In genomic region chr8:121358609-121359008, GRCm38 (mm10) we compare ENCODE assay signal across 13 mouse cellular contexts.
DNase-seq lines count a peak whose midpoint lies in the region; ATAC-seq and TF ChIP-seq lines count a peak whose summit lies in the region.
"Had no signal": no experiment of that assay in that cellular context is flagged by ENCODE, and none has a peak within 500 bp of the region (broad histone marks: within the 10 kb centered on the region; RNA-seq: fewer than 3 reads in every experiment).

No protein-coding gene starts in this region.

- TF ChIP-seq EP300 in heart, adult 2 months (IDR thresholded peaks at IDR 0.05; ENCODE audit: insufficient read depth, low read depth, low read length): 0 out of 2 replicates have a peak, but pooled peaks have one; percentile 30

- intact Hi-C loops in heart, adult 2 months (cut with DNase I): no loop called here
- intact Hi-C loops in heart, postnatal 10 days (cut with DNase I): no loop called here

- no peak overlapping the region for H3K4me2 ChIP-seq in kidney, embryonic 14.5 days (replicated peaks; ENCODE audit: low read depth, low read length)
- no peak overlapping the region for H3K4me2 ChIP-seq in liver, embryonic 16.5 days (ENCODE audit: low read depth, low read length)

- no peak overlapping the region for H3K9ac ChIP-seq in kidney, embryonic 14.5 days (ENCODE audit: low read depth, low read length)
- H3K9ac ChIP-seq in heart, adult 2 months (ENCODE audit: low read depth, low read length): no peak overlapping the region
- no peak overlapping the region for H3K9ac ChIP-seq in liver, embryonic 16.5 days (ENCODE audit: low read depth, low read length)

- H3K27me3 ChIP-seq in kidney, embryonic 14.5 days (ENCODE audit: control insufficient read depth, insufficient read depth, low read length): no peaks in the 10 kb centered on the region
- H3K27me3 ChIP-seq in heart, adult 2 months (ENCODE audit: control insufficient read depth, insufficient read depth, low read length): no peaks in the 10 kb centered on the region
- no peaks in the 10 kb centered on the region; the same call in 1 of the 2 replicates for H3K27me3 ChIP-seq in liver, embryonic 16.5 days (ENCODE audit: control insufficient read depth, insufficient read depth, low read depth, low read length)

- no peak for ATAC-seq in kidney, embryonic 14.5 days (ENCODE audit: low FRiP score, low TSS enrichment)
- 0 out of 2 replicates have a peak, but pooled peaks have one; percentile 50 for ATAC-seq in liver, embryonic 16.5 days (ENCODE audit: low read depth)

- no peaks in the 10 kb centered on the region for H3K9me3 ChIP-seq in kidney, embryonic 14.5 days (ENCODE audit: control insufficient read depth, low read length)
- no peaks in the 10 kb centered on the region for H3K9me3 ChIP-seq in liver, embryonic 16.5 days (replicated peaks; ENCODE audit: control insufficient read depth, low read length)

- TF ChIP-seq POLR2A in heart, adult 2 months (IDR thresholded peaks at IDR 0.05; ENCODE audit: insufficient read depth, low read depth, low read length): no peak
- TF ChIP-seq POLR2A in lung, adult 2 months (IDR thresholded peaks at IDR 0.05; ENCODE audit: borderline replicate concordance, extremely low read depth, low read depth, low read length): no peak

- H3K27ac ChIP-seq in kidney, embryonic 14.5 days (ENCODE audit: low read depth, low read length): peak overlapping the region; percentile 91; the same call in 1 of the 2 replicates
- no peak overlapping the region for H3K27ac ChIP-seq in heart, adult 2 months
- H3K27ac ChIP-seq in liver, embryonic 16.5 days (ENCODE audit: low read length): no peak overlapping the region

- no peak for TF ChIP-seq CTCF in heart, adult 2 months (IDR thresholded peaks at IDR 0.05)
- TF ChIP-seq CTCF in lung, adult 2 months (IDR thresholded peaks at IDR 0.05; ENCODE audit: insufficient read depth, low read length): no peak

- H3K36me3 ChIP-seq in kidney, embryonic 14.5 days (ENCODE audit: control insufficient read depth, insufficient read depth, low read length): no peaks in the 10 kb centered on the region
- H3K36me3 ChIP-seq in heart, adult 2 months (ENCODE audit: control insufficient read depth, insufficient read depth, low read length): no peaks in the 10 kb centered on the region
- H3K36me3 ChIP-seq in liver, embryonic 16.5 days (ENCODE audit: control insufficient read depth, insufficient read depth): no peaks in the 10 kb centered on the region

- H3K4me3 ChIP-seq in kidney, embryonic 14.5 days (ENCODE audit: low read length): no peak overlapping the region
- no peak overlapping the region for H3K4me3 ChIP-seq in heart, adult 2 months
- no peak overlapping the region for H3K4me3 ChIP-seq in liver, embryonic 16.5 days (ENCODE audit: low read depth, low read length)
- H3K4me3 ChIP-seq in lung, adult 2 months (replicated peaks; ENCODE audit: extremely low read depth, low read depth, low read length): no peak overlapping the region

- DNase-seq in kidney, postnatal 14 days: no peak
- peak in 1 of 2 experiments; percentile 50 for DNase-seq in heart, adult 2 months
- DNase-seq in heart, postnatal 10 days: peak; percentile 69 to 70
- no peak for DNase-seq in lung, adult 2 months
- DNase-seq in cerebellum, adult 11 months: no peak
- no peak for DNase-seq in right cerebral cortex, adult 18-20 months
- DNase-seq: cerebellum, adult 2 months; gastrocnemius, postnatal 25 days; layer of hippocampus, adult 9-11 months; lung, adult 18-20 months; right cerebral cortex, postnatal 4 days had no signal

- WGBS in kidney, embryonic 14.5 days: 39% methylated on average over 4 of the region's 4 CpGs
- WGBS in heart, adult 2 months: 40% methylated on average over 4 of the region's 4 CpGs
- 21% methylated on average over 4 of the region's 4 CpGs for WGBS in liver, embryonic 16.5 days (ENCODE audit: insufficient replicate concordance)
- WGBS in lung, adult 2 months: 64% methylated on average over 4 of the region's 4 CpGs

- H3K79me2 ChIP-seq in heart, adult 2 months (replicated peaks; ENCODE audit: control insufficient read depth, insufficient read depth, low read length): no peaks in the 10 kb centered on the region

- peaks cover 40% of the 10 kb centered on the region for H3K4me1 ChIP-seq in kidney, embryonic 14.5 days (ENCODE audit: control insufficient read depth, insufficient read depth, low read length)
- H3K4me1 ChIP-seq in heart, adult 2 months (ENCODE audit: control insufficient read depth, insufficient read depth, low read length): 0 out of 2 replicates have a peak, but pooled peaks cover 3% of the 10 kb centered on the region
- H3K4me1 ChIP-seq in liver, embryonic 16.5 days (ENCODE audit: control insufficient read depth, low read depth, low read length): no peaks in the 10 kb centered on the region; the same call in 1 of the 2 replicates
- H3K4me1 ChIP-seq in lung, adult 2 months (ENCODE audit: control insufficient read depth, insufficient read depth, low read length): no peaks in the 10 kb centered on the region

Comparison
In these comparisons a context has a peak if more than half of its experiments do, and no peak if none do; other contexts are left out.
1. DNase-seq: peak in heart, postnatal 10 days (2 of 2); none in kidney, postnatal 14 days (single experiment), lung, adult 2 months (single experiment), cerebellum, adult 11 months (single experiment) and right cerebral cortex, adult 18-20 months (single experiment).